Mouse (Mus musculus) olfactory bulb, adult 2 months (tissue): ENCODE measurements around the gene Fbrsl1.

Experiments used
- CTCF ChIP-seq: fragments of 200-500 bp; IDR thresholded peaks from 2 replicates; pipeline ENCODE4 v1.5.1; 2012; ENCODE audit warnings: low read depth, mild to moderate bottlenecking, low read length, moderate library complexity; ENCODE audit not compliant: insufficient read depth
- POLR2A ChIP-seq: fragments of 200-500 bp; IDR thresholded peaks from 2 replicates; pipeline ENCODE4 v1.6.1; 2012; ENCODE audit warnings: mild to moderate bottlenecking, low read depth, low read length, moderate library complexity; ENCODE audit not compliant: insufficient read depth

GRCm38 (mm10) chr5:110437632-110438261 is 10.6 kb downstream of the Fbrsl1 start:
- TF ChIP-seq CTCF (no peak), POLR2A (no peak)
